Mouse (Mus musculus) liver, embryonic 15.5 days (tissue): Measurements from ENCODE around the gene Vamp4. TPM values are rescaled to one million over a fixed set of nuclear protein-coding genes. Genes with fewer than 3 reads are reported as not detected.

ENCODE experiments used
- ATAC-seq: fragments of 200-750 bp; cut with Nextera tagmentation; 2 replicates; pipeline ENCODE4 v1.8.0; 2017; ENCODE audit warnings: moderate number of reproducible peaks, mild to moderate bottlenecking, moderate library complexity; ENCODE audit not compliant: insufficient read depth
- H3K27ac ChIP-seq: fragments of 300-500 bp; sonication (generic); replicated peaks from 2 replicates; pipeline ENCODE4 v1.5.1; 2015; ENCODE audit warnings: mild to moderate bottlenecking, inconsistent platforms
- H3K27me3 ChIP-seq: fragments of 300-500 bp; sonication (generic); 2 replicates; pipeline ENCODE4 v1.6.1; 2015; ENCODE audit warnings: mild to moderate bottlenecking, inconsistent platforms
- H3K36me3 ChIP-seq: fragments of 300-500 bp; sonication (generic); replicated peaks from 2 replicates; pipeline ENCODE4 v1.6.1; 2015; ENCODE audit warnings: moderate library complexity, mild to moderate bottlenecking, inconsistent platforms
- H3K4me1 ChIP-seq: fragments of 300-500 bp; sonication (generic); replicated peaks from 2 replicates; pipeline ENCODE4 v1.6.1; 2015; ENCODE audit warnings: inconsistent platforms
- H3K4me2 ChIP-seq: fragments of 300-500 bp; sonication (generic); 2 replicates; pipeline ENCODE4 v1.6.1; 2015; ENCODE audit warnings: moderate library complexity, mild to moderate bottlenecking, inconsistent platforms
- H3K4me3 ChIP-seq: fragments of 300-500 bp; sonication (generic); replicated peaks from 2 replicates; pipeline ENCODE4 v1.5.1; 2015; ENCODE audit warnings: mild to moderate bottlenecking, inconsistent platforms
- H3K9ac ChIP-seq: fragments of 300-500 bp; sonication (generic); 2 replicates; pipeline ENCODE4 v1.6.1; 2015; ENCODE audit warnings: moderate library complexity, mild to moderate bottlenecking, inconsistent platforms
- H3K9me3 ChIP-seq: fragments of 300-500 bp; sonication (generic); replicated peaks from 2 replicates; pipeline ENCODE4 v1.6.1; 2016; ENCODE audit warnings: inconsistent platforms
- WGBS: fragments of 180-500 bp; shearing (Covaris S2); methylation state at CpG from one replicate; pipeline ENCODE4 v1.1.7; 2015; ENCODE audit warnings: mixed read lengths; ENCODE audit not compliant: insufficient replicate concordance; 5-methylcytosine and 5-hydroxymethylcytosine counted together
- polyA plus RNA-seq: library from polyadenylated mRNA; unstranded; fragments of >200 nt; fragmentation: Nextera tagmentation; extraction: Ambion mirVana; gene quantifications from 2 replicates; pipeline ENCODE4 v1.2.1, GENCODE M21; 2015

Gene Vamp4
- polyA plus RNA-seq, 1 experiment from 2014 or later: 14.6 TPM

GRCm38 (mm10) chr1:162648416-162648815 lies 78.1 kb downstream of the Vamp4 start:
- Histone ChIP-seq H3K4me3 (no peak overlapping the region), H3K9ac (no peak overlapping the region), H3K27me3 (no peaks in the 10 kb centered on the region), H3K9me3 (no peaks in the 10 kb centered on the region), H3K4me2 (no peak overlapping the region), H3K27ac (no peak overlapping the region), H3K36me3 (no peaks in the 10 kb centered on the region), H3K4me1 (no peaks in the 10 kb centered on the region)
- WGBS: 79% methylated on average over 14 of the region's 14 CpGs
- ATAC-seq: no peak

Other genes with a start within 250 kb of the Vamp4 start
- 0.97 and 1.2 TPM in 2 replicates for gene Dnm3, start 92.5 kb upstream of the Vamp4 start, polyA plus RNA-seq
- gene Mettl13, start 22.0 kb upstream of the Vamp4 start, polyA plus RNA-seq: 8.5 and 9.1 TPM in 2 replicates
- not detected in 2 replicates for gene Myoc, start 68.6 kb downstream of the Vamp4 start, polyA plus RNA-seq
- gene Myocos, start 87.7 kb downstream of the Vamp4 start, polyA plus RNA-seq: not detected in 2 replicates
- gene Prrc2c, start 170.0 kb downstream of the Vamp4 start, polyA plus RNA-seq: 32.9 and 33.4 TPM in 2 replicates
- 3.3 and 4.1 TPM in 2 replicates for gene Fmo4, start 243.5 kb downstream of the Vamp4 start, polyA plus RNA-seq